Mouse (Mus musculus) thymus, adult 2 months (tissue): ENCODE data around the gene Rcor2. TPM values are rescaled to one million over a fixed set of nuclear protein-coding genes. Genes with fewer than 3 reads are reported as not detected.

Source experiments
- DNase-seq: peaks from one replicate; pipeline ENCODE4 v3.0.0; 2021
- H3K27ac ChIP-seq: fragments of 200-500 bp; 2 replicates; pipeline ENCODE4 v1.5.1; 2012; ENCODE audit warnings: low read length, control low read depth; ENCODE audit not compliant: control insufficient read depth, insufficient read depth
- H3K27me3 ChIP-seq: fragments of 200-500 bp; 2 replicates; pipeline ENCODE4 v1.6.1; 2012; ENCODE audit warnings: mild to moderate bottlenecking, low read length, moderate library complexity, mixed read lengths; ENCODE audit not compliant: control insufficient read depth, insufficient read depth
- H3K36me3 ChIP-seq: fragments of 200-500 bp; 2 replicates; pipeline ENCODE4 v1.6.1; 2012; ENCODE audit warnings: mild to moderate bottlenecking, low read length, moderate library complexity; ENCODE audit not compliant: control insufficient read depth, insufficient read depth
- H3K4me1 ChIP-seq: fragments of 200-500 bp; replicated peaks from 2 replicates; pipeline ENCODE4 v1.6.1; 2012; ENCODE audit warnings: low read length; ENCODE audit not compliant: control insufficient read depth, insufficient read depth
- H3K4me3 ChIP-seq: fragments of 200-500 bp; 2 replicates; pipeline ENCODE4 v1.5.1; 2012; ENCODE audit warnings: mild to moderate bottlenecking, low read length, control low read depth, moderate library complexity; ENCODE audit not compliant: control insufficient read depth, insufficient read depth
- CTCF ChIP-seq: fragments of 200-500 bp; IDR thresholded peaks from 2 replicates; pipeline ENCODE4 v1.5.1; 2012; ENCODE audit warnings: mild to moderate bottlenecking, control low read depth, low read length, moderate library complexity, borderline replicate concordance; ENCODE audit not compliant: control insufficient read depth, poor library complexity, insufficient read depth; ENCODE audit errors: extremely low read depth
- POLR2A ChIP-seq: fragments of 200-500 bp; IDR thresholded peaks from 2 replicates; pipeline ENCODE4 v1.6.1; 2012; ENCODE audit warnings: mild to moderate bottlenecking, low read length, control low read depth, moderate library complexity; ENCODE audit not compliant: control insufficient read depth, poor library complexity, insufficient read depth; ENCODE audit errors: extremely low read depth
- WGBS: fragments of 180-500 bp; shearing (Covaris S2); methylation state at CpG from one replicate; pipeline ENCODE4 v1.1.7; 2018; 5-methylcytosine and 5-hydroxymethylcytosine counted together
- polyA plus RNA-seq: library from polyadenylated mRNA; depleted of rRNA; stranded (reverse); fragments of >200 nt; gene quantifications from 2 replicates; pipeline ENCODE4 v1.2.3, GENCODE M21; 2012

Gene Rcor2
- polyA plus RNA-seq, 1 experiment = 31.2 TPM

- Histone ChIP-seq H3K4me1 (peaks cover 7% of the 10 kb centered on the region), H3K36me3 (no peaks in the 10 kb centered on the region), H3K27me3 (no peaks in the 10 kb centered on the region), H3K27ac (no peak overlapping the region), H3K4me3 (no peak overlapping the region)
- WGBS = 98% methylated on average over 3 of the region's 3 CpGs
- TF ChIP-seq CTCF = no peak
- TF ChIP-seq POLR2A = no peak
- DNase-seq = no peak
These were observed 5.2 kb upstream of the Rcor2 start for GRCm38 (mm10) chr19:7261964-7262363.

- 97% methylated on average over 1 of the region's 1 CpGs for WGBS
These were observed 4.5 kb upstream of the Rcor2 start for GRCm38 (mm10) chr19:7262592-7262991.

GRCm38 (mm10) chr19:7264088-7264765, 2.9 kb upstream of the Rcor2 start:
- WGBS = 39% methylated on average over 9 of the region's 9 CpGs
- Histone ChIP-seq H3K27me3 (no peaks in the 10 kb centered on the region), H3K36me3 (no peaks in the 10 kb centered on the region), H3K4me1 (peaks cover 26% of the 10 kb centered on the region), H3K4me3 (no peak overlapping the region), H3K27ac (no peak overlapping the region)
- TF ChIP-seq POLR2A (no peak), CTCF (peak; percentile 91)
- peak; percentile 85 for DNase-seq

More at GRCm38 (mm10) chr19:7262592-7262991, 4.5 kb upstream of the Rcor2 start:
- H3K27me3 ChIP-seq = no peaks in the 10 kb centered on the region
- TF ChIP-seq POLR2A (no peak), CTCF (no peak)
- H3K27ac ChIP-seq = no peak overlapping the region
- DNase-seq = no peak
- peaks cover 14% of the 10 kb centered on the region for H3K4me1 ChIP-seq
- no peak overlapping the region for H3K4me3 ChIP-seq
- no peaks in the 10 kb centered on the region for H3K36me3 ChIP-seq

DNA sequence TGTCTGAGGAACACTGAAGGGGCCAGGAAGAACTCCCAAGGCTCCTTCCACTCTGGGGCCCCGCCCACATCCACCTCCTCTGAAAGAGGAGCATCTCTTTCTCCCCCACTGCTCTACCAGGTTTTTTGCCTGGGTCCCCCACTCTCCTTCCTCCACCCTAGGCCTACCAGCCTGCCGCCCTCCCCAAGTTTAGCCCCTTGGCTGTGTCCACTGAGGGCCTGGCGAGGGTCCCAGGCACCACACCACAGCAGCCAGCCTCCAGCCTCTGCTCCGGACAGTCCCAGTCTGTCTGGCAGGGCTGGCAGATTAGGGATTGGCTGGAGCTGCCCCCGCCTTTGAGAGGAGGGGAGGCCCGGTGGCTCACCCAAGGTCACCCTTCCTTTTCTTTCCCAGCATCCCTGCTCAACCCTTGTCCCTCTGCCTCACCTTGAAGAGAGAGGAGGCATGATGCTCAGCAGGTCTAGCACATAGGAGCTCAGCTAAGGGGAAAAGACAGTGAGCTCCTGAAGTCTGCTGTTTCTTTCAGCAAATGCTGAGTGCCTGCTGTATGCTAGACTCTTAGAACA, 2.3 kb upstream of the Rcor2 start:
- no peak overlapping the region for H3K27ac ChIP-seq

DNA sequence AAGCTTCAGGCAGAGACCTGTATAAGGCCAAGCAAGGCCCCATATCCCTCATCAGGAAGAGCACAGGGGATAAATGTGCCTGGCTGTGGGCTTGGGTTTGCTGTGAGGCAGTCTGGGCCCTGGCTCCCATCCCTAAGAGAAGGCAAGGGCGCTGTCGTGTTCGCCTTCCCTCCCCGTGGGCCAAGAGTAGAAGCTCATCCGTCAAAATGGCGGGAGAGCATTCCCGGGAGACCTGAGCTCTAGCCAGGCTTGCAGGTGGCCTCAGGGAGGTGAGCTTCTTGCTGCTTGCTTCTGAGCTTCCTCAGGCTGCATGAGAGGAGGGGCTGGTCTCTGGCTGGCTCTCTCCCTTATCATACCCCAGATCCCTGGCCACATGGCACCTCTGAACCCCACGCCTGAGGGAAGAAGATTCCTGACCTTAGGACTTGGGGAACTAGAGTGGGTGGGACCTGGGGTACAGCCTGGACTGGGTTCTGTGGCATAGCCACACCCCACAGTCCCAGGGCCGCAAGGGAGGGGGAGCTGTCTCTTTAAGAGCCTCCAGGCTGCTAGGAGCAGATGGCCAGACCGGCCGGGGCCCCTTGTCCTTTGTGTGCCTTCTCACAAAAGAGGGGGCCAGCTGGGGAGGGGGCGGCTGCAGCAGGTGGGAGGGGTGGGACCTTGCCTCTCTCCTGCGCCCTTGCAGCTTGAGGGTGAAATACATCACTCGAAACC, 1.5 kb upstream of the Rcor2 start:
- TF ChIP-seq POLR2A (no peak), CTCF (no peak)
- peaks cover 35% of the 10 kb centered on the region for H3K4me1 ChIP-seq
- H3K36me3 ChIP-seq = no peaks in the 10 kb centered on the region
- H3K27ac ChIP-seq = no peak overlapping the region
- no peak for DNase-seq
- H3K4me3 ChIP-seq = no peak overlapping the region
- H3K27me3 ChIP-seq = no peaks in the 10 kb centered on the region
- WGBS = 70% methylated on average over 14 of the region's 14 CpGs

More for the DNA sequence above, 2.3 kb upstream of the Rcor2 start:
- Histone ChIP-seq H3K27me3 (no peaks in the 10 kb centered on the region), H3K4me1 (peaks cover 32% of the 10 kb centered on the region), H3K36me3 (no peaks in the 10 kb centered on the region), H3K4me3 (no peak overlapping the region)
- 82% methylated on average over 6 of the region's 6 CpGs for WGBS
- no peak for DNase-seq
- TF ChIP-seq CTCF = no peak
- TF ChIP-seq POLR2A = no peak

- no peak for DNase-seq
- WGBS = 57% methylated on average over 4 of the region's 4 CpGs
These were observed 699 bp upstream of the Rcor2 start for GRCm38 (mm10) chr19:7266421-7266831.

More at GRCm38 (mm10) chr19:7266421-7266831, 699 bp upstream of the Rcor2 start:
- Histone ChIP-seq H3K27ac (no peak overlapping the region), H3K36me3 (no peaks in the 10 kb centered on the region), H3K27me3 (no peaks in the 10 kb centered on the region), H3K4me1 (peaks cover 35% of the 10 kb centered on the region), H3K4me3 (no peak overlapping the region)
- no peak for TF ChIP-seq CTCF
- no peak for TF ChIP-seq POLR2A
